Mouse (Mus musculus): ENCODE data around the gene Pbld2. TPM values are rescaled to one million over a fixed set of nuclear protein-coding genes. Genes with fewer than 3 reads are reported as not detected.
"Not testable (repeated sequence)": the region's sequence is repeated elsewhere in the genome, so short reads cannot be mapped to it uniquely, and the experiment has no call there.

The Pbld2 gene
- total RNA-seq, 2 experiments from 2014 or later = 6.9 to 7.3 TPM

DNA sequence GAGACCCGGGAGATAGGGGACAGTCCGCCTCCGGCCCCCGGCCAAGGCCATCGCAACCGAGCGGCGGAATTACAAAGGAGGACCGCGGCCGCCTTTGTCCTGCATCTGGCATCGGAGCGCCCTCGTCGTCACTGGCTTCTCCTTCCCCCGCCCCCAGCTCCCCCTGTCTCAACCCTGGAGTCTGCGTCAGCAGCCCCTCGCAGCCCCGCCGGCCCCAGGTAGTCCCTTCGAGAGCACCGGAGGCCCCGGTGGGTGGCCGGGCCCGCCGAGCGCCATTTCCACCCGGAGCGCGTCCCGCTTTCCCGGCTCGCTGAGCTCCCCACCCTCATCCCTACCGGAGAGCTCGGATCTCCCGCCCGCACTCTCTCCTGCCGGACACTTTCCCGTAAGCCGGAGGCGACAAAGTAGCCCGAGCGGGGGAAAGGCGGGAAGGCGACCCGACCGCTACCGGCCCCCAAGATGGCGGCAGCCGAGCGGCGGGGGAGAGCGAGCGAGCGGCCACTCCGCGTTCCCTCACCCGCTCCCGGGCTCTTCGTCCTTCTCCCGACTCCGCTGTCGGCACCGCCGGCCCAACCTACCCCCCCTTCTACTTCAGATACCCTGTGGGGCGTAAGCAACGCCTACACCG is 880 bp upstream of the Pbld2 start:
- peak; percentile 69 to 83 for DNase-seq
- intact Hi-C loops (cut with DNase I) = loop anchor here (2.0 to 5.0 kb wide), 5 partner anchors 42 to 314 kb away; partner anchors contain the start of genes Ccar1, Herc4 and Rufy2

DNA sequence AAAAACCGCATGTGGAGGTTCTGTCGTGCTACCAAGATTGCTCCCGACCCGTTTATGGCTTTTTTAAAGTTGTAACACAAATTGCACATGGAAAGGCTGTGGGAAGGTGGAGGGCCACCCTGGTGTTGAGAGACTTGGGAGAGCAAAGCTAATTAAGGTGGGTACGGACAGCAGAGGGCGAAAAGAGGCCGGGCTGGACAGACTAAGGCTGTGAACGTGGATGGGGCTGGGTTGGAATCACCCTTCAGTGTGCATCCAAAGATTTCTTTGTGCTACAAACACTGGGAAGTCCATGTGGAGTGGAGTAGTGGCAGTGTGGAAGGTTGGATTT is 430 bp downstream of the Pbld2 start:
- DNase-seq = peak in 1 of 2 experiments; percentile 62
- intact Hi-C loops (cut with DNase I) = loop anchor here (2.0 to 5.0 kb wide), 5 partner anchors 40 to 313 kb away; partner anchors contain the start of genes Ccar1 and Herc4

DNA sequence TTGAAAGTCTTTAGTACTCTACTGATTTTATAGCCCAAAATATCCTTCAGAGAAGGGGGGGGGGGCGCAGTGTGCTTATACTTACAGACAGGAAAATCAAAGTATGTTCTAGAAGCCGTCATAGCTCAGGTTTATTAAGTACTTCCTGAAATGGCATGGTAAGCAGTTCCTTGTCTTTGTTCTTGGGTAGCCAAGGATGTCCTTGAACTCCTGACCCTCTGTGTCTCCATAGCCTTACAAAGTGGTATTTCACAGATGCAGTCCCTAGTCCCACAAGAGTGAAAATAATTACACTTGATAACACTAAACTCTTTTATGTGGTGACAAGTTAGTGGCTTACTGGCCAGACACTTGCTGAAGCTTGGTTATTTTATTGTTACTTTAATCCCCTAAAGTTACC is 901 bp downstream of the Pbld2 start:
- intact Hi-C loops (cut with DNase I) = loop anchor here (2.0 kb wide), 1 partner anchor 40 kb away; no protein-coding TSS in a partner anchor
- no peak for DNase-seq

DNA sequence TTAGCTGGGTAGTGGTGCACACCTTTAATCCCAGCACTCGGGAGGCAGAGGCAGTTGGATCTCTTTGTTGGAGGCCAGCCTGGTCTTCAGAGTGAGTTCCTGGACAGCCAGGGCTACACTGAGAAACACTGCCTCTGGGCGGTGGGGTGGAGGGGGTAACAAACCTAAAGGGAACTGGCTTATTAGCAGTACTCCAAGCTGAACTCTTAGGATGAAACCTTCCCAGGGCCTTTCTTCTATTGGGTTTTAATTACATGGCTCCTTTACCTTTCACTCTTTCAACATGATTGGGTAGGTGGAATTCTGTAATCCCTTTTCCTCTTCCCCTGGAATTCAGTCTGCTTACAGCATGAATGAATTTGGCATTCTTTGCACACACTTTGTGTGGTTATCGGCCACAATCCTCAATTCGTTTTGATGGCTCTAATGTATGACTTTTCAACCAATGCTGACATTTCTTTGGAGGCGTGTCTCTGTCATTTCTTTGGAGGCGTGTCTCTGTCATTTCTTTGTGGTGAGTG is 1.4 kb downstream of the Pbld2 start:
- no peak for DNase-seq
- intact Hi-C loops (cut with DNase I) = loop anchor here (2.0 kb wide), 1 partner anchor 39 kb away; no protein-coding TSS in a partner anchor

DNA sequence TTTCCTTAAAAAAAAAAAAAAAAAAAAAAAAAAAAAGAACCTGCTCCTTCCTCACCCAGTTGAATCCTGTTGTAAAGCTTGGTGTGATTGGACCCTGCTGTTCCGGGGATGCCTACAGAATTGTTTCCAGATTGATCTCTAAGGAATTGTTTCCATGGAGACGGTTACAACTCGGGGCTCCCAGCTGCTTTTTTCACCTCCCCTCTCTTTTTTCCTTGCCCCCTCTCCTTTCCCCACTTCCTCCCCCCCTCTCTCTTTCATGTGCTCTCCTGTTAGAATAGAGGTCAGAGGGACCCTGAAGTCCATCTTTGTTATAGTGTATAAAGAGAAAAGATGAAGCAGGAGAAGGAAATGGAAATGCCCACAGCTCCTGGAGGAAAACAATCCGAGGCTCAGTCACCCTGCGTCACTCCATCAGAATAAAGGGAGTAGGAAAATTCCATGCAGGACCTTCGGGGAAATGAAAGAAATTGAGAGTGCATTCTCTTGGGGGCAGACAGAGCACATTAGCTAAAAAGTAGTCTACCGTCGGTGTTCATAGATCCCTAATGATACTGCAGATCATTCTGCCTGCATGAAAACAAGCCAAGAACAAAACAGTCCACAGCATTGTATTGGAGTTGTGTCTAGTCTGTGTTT is 2.2 kb downstream of the Pbld2 start:
- no peak for DNase-seq
- intact Hi-C loops (cut with DNase I) = no loop called here

DNA sequence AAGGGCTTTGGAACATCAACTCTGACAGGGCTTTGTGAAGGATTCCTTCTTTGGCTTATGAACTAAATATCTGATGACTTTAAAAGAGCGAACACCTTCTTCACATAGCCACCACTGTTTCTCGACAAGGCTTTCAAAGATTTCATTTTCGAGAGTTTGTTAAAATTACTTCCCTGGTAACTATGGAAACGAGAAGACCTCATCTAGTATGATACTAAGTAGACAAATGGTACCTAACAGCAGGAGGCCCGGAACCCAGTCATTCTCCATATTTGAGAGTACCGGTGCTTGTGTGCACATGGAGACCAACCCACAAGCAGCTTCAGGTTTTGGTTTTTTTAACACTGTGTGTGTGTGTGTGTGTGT is 2.7 kb downstream of the Pbld2 start:
- intact Hi-C loops (cut with DNase I) = no loop called here
- DNase-seq = no peak

DNA sequence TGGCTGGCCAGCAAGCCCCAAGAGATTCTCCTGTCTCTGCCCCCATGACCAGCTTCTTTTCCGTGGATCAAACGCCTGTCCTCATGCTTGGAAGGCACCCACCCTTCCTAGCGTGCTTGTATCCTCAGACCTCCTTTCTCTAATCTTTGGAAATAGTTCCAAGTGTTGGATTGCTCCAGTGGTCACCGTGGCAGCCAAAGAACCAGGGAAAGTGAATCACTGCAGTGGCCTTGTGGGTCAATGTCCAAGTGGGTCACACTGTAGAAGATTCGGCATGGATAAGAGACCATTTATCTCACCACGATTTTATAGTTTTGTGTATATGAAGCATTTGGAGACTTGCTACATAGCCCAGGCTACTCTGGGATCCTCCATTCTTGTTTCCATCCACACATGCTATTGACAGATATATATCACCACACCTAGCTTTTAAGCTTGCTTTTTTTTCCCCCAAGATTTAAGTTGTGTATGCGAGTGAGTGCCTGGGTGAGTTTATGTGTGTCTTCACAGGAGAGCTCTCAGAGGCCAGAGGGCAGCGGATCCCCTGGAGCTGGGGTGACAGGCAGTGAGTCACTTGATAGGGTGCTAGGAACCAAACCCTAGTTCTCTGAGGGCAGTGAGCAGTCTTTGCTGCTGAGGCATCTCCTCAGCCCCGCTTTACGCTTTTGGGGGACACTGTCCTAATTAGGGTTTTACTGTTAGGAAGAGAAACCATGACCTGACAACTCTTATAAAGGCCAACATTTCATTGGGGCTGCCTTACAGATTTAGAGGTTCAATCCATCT is 3.5 kb downstream of the Pbld2 start:
- intact Hi-C loops (cut with DNase I) = no loop called here
- DNase-seq = no peak

DNA sequence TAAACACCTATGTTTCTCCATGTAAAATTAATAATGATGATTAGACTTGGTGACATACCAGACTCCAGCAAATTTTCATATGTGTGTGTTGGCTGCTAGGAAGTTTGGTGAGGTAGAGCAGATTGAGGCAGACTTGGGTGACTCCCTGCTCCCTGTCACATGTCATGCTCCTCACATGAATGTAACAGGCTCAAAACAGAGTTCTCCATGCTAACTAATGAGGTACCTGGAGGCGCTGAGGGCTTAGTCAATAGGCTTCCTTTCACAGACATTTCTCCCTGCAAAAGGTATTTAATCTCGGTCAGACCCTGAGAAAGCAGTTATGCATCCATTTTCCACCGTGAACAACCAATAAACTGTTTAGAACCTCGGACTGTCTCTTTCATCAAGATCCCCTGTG is 4.3 kb downstream of the Pbld2 start:
- intact Hi-C loops (cut with DNase I) = no loop called here

DNA sequence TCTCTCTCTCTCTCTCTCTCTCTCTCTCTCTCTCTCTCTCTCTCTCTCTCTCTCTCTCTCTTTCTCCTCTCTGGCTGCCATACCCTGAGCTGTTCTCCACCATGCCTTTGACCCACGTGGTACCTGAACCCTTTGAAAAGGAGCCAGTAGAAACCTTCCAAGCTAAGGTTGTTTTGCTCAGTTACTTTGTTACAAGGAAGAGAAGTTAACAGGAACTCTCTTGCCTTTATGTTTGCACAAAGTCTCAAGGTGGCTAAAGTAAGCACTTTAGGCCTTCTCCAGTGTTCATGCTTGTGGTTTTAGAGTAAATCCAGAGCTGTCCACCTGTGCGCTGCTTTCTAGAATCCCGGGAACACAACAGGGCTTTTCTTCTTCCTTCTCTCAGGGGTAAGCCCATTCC is 8.2 kb downstream of the Pbld2 start:
- intact Hi-C loops (cut with DNase I) = no loop called here
- DNase-seq = no peak

More for the DNA sequence above, 4.3 kb downstream of the Pbld2 start:
- DNase-seq = no peak

DNA sequence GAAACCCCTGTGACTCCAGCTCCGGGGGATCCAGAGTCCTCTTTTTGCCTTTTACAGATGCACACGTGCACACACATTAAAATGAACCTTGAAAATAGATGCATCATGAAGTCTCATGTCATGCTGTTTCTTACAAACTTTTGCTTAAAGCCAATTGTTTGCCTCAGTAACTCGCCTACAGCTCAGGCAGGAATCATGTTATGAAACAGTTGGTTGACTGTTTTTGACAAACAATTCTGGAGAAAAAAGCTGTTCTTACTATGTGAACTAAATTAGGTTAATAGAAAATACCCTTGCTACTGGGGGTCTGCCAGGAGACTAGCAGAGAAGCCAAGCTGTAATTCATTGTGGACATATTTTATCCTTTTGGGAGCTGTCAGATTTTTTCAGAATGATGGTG is 8.8 kb downstream of the Pbld2 start:
- DNase-seq = no peak
- intact Hi-C loops (cut with DNase I) = no loop called here

DNA sequence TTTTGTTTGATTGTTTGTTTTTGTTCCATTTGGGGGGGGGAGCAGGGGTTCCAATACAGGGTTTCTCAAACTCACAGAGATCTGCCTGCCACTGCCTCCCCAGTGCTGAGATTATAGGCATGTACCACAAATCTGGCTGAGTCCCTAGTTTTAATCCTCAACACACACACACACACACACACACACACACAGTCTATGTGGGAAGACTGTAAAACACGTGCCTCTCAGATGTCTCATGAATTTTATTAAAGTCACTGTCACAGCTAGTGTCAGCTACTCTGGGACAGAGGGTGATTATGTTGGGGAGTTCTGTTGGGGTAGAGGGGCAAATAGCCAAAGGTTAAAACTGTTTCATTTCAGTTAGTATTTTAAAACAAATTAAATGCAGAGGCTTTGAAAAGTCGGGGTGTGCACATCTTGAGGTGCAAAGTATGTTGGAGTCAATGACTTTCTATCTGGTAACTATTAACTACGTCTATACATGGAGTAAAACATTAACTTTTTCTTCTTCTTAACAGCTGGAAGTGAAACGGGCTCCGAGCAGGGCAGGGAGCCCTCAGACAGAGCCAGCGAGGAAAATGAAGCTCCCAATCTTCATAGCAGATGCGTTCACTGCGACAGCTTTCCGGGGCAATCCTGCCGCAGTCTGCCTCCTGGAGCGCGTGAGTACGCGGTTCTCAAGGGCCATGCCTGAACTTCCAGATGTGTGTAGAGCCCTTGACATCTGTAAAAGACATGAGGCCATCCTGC is 14.6 kb downstream of the Pbld2 start:
- DNase-seq = no peak
- intact Hi-C loops (cut with DNase I) = no loop called here

DNA sequence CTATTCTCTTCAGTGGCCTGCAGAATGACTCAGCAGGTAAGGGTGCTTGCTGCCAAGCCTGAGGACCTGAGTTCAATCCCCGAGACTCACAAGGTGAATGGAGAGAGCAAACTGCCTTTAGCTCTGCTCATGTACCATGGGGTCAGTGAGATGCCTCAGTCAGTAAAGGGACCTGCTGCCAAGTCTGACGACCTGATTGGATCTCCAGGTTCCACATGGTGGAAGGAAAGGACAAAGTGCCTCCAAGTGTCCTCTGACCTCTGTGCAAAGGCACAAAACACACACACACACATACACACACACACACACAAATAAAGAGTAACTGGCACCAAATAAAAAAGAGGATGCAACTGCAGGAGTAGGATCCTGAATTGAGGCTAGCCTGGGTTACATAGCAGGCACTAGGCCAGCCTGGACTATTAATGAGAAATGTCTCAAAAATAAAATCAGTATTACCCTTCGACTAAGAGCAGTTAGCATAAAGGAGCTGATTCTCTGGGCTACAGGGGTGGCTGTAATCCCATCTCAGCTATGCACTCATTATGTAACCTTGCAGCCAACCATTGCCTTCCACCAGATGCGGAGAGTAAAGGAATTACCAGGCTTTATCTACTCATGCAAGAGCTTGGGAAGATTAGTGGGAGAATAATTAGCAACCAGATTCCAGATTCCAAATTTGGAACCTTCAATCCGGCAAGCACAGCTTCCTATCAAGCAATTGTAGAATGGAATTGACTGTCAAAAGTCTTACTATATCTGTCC is 15.9 kb downstream of the Pbld2 start:
- no peak for DNase-seq
- intact Hi-C loops (cut with DNase I) = no loop called here

DNA sequence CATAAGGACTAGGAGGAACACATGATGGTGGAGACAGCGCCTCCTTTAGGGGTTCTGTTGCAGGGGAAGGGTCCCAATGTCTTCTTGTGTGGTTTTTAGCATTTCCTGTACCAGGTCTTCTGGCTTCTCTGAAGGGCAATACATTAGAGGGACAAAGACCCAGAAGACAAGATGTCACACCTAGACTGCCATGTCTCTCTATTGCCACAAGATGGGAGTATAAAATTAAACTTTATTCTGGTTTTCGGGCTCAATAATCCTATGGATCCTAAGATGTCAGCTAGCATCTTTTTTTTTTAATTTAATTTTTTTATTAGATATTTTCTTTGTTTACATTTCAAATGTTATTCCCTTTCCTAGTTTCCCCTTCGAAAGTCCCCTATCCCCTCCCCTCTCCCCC is 19.0 kb downstream of the Pbld2 start:
- DNase-seq = no peak
- intact Hi-C loops (cut with DNase I) = no loop called here

DNA sequence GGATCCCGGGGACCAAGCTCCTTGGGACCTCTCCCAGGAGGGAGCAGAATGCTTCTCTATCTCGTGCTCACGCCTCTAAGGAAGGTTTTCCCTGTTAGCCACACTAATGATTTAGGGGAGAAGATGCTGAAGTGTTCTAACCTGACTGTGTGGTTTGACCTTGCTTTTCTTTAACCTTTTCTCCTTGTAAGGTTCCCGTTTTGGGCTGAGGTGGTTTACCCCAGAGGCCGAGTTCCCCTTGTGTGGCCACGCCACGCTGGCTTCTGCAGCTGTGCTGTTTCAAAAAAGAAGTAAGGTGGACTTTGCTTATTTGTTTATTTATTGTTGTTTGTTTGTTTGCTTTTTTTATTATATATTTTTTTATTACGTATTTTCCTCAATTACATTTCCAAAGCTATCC is 23.6 kb downstream of the Pbld2 start:
- intact Hi-C loops (cut with DNase I) = no loop called here
- no peak for DNase-seq

DNA sequence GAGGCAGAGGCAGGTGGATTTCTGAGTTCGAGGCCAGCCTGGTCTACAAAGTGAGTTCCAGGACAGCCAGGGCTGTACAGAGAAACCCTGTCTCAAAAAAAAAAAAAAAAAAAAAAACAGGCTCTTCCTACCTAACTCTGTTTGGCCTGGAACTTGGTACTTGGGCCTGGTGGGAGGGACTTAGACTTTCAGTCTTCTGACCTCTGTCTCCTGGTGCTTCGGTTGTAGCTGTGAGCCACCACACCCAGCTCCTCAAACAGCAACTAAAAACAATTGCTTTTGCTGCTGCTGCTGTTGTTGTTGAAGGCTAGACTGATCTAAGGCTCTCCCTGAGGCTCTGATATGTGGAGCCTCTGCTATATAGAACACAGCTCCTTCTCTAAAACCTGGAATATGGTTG is 25.0 kb downstream of the Pbld2 start:
- intact Hi-C loops (cut with DNase I) = no loop called here

DNA sequence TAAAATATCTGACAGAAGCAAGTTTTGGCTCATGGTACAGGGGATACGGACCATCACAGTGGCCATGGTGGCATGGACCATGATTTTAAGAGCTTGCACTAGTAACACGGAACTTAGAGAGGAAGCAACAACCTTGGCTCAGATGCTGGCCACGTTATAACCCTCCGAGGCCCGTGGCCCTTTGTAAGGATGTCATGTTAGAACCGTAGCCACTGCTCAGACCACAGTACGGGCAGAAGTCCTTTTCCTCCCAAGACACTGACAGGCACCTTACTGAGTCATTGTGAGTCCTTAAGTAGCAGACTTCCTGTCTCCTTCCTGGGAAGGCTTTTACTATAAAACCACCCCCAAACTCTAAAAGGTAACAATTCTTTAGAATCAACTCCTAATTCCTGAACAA is 27.2 kb downstream of the Pbld2 start:
- no peak for DNase-seq
- intact Hi-C loops (cut with DNase I) = no loop called here

More for the DNA sequence above, 25.0 kb downstream of the Pbld2 start:
- no peak for DNase-seq

DNA sequence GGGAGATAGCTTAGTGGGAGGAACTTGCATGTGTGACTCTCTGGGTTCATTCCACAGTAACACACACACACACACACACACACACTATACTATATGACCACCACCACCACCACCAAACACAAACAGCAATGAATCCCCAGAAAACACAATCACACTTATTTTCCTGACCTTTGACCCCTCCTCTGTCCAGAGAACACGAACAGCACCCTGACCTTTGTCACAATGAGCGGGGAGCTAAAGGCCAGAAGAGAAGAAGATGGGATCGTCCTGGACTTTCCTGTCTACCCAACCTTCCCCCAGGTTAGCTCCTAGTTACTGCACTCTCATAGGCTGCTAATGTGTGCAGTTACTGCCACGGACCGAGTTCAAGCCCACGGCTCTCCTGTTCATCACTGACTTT is 27.9 kb downstream of the Pbld2 start:
- DNase-seq = no peak
- intact Hi-C loops (cut with DNase I) = no loop called here

DNA sequence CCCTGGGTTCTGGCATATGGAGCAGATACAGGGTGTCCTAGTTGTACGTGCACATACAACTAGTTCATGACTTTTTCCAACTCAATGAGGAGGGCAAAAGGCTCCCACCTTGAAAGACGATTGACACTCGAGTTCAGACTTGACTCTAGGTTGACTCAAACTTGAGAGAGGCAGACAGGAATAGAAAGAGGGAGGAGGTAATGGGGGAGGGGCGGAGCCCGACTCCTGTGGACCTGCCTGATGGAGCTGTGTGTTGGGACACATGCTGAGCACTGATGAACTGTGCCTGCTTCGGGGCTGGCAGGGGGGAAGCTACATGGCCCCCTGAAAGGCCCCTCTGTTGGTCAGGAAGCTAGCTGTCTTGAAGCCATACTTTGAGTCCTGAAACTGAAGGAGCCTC is 28.9 kb downstream of the Pbld2 start:
- DNase-seq = no peak
- intact Hi-C loops (cut with DNase I) = no loop called here

DNA sequence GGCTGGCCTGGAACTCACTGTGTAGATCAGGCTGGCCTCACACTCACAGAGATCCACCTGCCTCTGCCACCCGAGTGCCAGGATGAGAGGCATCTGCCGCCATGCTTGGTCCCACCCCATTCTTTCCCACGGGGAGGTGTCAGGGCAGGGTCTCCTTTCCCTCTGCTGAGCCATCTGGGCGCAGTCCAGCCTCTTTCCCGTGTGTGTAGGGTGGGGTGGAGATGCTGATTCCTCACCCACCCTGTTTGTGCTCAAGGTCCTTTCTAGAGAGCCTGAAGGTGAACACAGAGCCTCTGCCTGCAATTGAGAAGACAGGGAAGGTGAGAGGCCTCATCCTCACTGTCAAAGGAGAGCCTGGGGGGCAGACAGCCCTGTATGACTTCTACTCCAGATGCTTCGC is 30.0 kb downstream of the Pbld2 start:
- intact Hi-C loops (cut with DNase I); DNase-seq: not testable (repeated sequence)

DNA sequence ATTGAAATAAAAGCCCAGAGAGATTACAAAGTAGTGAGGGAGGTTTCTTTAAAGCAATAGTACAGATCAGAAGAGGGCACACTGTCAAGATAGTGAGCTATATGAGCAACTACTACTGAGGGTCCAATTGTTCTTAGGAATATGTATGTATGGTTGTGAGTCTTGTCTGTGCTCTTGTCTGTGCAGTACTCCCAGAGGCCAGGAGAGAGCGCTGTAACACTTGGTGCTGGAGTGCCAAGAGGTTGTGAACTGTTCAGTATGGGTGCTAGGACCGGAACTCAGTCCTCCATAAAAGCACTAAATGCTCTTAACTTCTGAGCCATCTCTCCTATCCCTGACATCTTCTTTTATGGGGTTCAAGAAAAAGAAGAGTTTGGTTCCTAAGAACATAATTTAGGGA is 30.5 kb downstream of the Pbld2 start:
- no peak for DNase-seq
- intact Hi-C loops (cut with DNase I) = no loop called here
